Mouse (Mus musculus): ENCODE measurements around the gene Lrrc29. TPM values are rescaled to one million over a fixed set of nuclear protein-coding genes. Genes with fewer than 3 reads are reported as not detected.

Lrrc29 gene
- 0.20 TPM for polyA plus RNA-seq (2017; shearing (Covaris generic))

DNA sequence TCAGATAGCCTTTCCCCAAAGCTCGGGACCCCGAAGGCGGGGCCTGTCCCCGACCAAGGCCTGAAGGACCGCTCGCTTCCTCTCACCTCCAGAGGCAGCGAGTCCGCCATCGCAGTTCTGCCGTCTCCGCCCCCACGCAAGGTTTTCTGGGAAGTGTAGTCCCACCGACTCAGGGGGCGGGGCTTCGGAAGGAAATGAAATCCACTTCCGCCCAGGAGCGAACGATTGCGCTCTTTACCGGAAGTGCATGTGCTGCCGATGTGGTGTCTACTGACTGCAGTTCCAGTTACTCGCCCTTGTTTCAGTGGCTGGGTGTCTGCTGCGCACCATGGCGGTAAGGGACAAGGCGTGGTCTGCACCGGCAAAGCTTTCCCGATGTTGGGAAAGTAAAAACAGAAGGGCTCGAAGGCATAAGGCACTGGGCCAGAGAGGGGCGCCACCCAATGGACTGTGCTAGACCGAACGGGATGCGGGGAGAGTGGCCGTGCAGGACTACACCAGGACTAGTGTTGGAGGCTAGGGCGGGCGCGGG is at the start of gene Lrrc29, which contains the start of gene Tmem208:
TSS of gene Lrrc29 (minus strand) at position 138 of the 532 bp plus-strand sequence.
TSS of gene Tmem208 (plus strand) at position 214 of the 532 bp plus-strand sequence.

DNA sequence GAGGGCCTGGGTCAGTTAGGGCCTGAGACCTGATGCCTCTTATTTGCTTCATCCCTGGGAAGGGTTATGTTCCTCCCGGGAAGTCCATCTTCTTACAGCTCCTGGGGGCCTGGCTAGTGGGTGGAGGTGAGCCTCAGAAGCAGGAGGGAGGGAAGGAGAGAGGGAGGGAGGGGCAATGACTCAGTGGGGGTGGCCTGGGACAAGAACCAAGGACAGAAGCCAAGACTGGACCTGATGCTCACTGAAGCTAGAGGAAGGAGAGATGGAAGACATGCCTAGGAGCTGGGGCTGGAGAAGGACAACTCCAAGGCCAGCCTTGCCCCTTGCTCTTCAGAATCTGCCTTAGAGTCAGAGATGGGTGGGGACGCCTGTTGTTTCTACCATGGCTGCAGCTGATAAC is 47.0 kb upstream of the Lrrc29 start, which contains the start of gene Plekhg4:
TSS of gene Plekhg4 (plus strand) at position 243 of the 400 bp plus-strand sequence.

DNA sequence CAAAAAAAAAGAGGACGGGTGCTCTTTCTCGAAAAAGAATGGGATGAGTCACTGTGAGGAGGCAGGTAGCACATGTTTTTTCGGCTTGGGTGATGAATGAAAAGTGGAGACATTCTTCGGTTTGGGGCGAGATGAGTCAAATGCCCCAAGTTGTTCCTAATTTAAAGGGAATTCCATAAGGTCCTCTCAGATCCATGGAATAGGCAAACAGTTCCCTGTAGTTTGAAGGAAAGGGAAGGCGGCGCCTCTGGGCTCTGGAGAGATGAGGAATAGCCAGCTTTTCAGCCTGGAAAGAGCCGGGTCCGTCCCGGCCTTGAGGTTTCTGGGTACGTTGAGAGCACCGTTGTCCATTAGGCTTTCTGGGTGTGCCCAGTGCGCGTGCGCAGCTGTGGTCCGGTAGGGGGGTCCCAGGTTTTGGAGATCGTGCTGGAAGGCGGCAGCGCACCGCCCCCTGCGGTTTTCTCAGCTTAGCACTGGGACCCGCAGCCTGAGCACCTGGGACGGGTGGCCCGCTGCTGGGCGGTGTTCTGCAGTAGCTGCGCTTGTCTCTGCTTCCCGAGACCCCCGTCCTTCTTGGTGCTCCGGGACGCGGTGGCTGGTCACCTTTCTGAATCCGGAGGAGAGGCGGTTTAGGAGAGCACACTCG is 22.5 kb upstream of the Lrrc29 start, which contains the start of gene Slc9a5:
TSS of gene Slc9a5 (plus strand) at position 394 of the 646 bp plus-strand sequence.

DNA sequence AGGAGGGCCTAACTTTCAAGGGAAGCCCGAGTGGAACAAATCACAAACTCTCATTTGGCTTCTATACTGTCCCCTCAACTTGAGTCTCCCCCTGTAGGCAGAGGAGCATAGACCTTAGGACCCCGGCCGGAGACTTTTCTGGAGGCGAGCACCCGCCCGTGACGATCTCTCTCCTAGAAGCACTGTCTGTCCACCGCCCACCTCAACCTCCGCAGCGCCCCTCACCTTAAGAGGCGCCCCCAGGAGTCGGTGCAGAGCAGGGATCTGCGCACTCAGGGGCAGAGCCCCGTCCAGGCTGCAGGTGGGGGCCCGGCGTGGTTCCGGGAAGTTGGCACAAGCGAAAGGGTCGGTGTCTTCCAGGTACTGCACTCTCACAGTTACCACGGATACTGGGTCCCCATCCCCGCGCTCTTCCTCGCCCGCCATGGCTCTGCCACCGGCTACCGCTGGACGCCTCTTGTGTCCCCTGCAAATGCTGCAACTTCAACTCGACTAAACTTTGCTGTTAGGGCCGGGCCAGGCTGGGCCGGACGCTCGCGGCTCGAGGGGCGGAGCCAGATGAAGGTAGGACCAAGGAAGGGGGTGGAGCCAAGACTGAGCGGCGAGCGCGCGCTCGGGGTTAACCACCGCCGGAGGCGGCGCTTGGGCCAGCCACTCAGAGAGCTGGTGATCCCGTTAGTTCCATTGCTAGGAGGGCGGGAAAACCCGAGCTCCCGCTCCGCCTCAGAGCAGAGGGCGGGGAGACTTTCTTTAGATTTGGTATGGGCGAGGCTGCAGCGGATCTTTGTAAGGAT is 21.5 kb upstream of the Lrrc29 start, which contains the start of gene Fhod1:
TSS of gene Fhod1 (minus strand) at position 526 of the 794 bp plus-strand sequence.

DNA sequence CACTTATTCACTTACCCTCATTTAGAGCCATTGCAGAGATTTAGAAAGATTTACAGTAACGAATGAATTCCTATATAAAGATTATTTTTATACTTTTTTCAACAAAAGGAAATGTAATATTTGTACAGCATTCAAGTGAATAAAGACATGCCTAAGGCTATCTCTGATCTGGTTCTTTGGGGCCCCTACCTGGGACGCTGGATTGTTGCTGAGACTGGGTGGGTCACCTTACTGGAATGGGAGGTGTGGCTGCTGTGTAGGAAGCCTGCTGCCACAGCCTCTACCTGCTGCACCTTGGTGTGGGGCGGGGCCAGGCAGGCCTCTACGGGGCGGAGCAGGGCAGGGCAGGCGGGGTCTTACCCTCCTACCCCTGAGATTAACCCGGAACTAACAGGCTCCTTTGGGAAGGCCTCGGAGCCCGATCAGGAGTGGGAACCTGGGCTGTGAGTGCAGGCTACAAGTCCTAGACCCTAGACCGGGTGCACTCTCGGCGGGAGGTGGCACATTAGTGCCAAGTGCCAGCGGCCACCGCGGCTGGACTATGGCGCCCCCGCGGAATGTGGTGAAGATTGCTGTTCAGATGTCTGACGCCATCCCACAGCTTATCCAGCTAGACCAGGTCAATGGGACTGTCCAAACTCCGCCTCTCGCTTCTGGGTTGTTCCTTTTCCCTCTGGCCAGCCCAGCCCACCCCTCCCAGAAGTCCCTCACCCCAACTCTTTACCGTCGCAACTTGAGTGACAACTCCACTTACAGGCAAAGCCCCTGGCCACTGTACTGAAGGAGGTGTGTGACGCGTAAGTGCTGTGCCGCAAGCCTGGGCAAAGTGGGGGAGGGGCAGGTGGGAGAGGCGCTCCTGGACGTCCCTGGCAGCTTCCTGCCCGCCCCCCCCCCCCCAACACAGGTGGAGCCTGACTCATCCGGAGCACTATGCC is 20.6 kb downstream of the Lrrc29 start, which contains the start of gene Elmo3:
TSS of gene Elmo3 (plus strand) at position 391 of the 935 bp plus-strand sequence.

DNA sequence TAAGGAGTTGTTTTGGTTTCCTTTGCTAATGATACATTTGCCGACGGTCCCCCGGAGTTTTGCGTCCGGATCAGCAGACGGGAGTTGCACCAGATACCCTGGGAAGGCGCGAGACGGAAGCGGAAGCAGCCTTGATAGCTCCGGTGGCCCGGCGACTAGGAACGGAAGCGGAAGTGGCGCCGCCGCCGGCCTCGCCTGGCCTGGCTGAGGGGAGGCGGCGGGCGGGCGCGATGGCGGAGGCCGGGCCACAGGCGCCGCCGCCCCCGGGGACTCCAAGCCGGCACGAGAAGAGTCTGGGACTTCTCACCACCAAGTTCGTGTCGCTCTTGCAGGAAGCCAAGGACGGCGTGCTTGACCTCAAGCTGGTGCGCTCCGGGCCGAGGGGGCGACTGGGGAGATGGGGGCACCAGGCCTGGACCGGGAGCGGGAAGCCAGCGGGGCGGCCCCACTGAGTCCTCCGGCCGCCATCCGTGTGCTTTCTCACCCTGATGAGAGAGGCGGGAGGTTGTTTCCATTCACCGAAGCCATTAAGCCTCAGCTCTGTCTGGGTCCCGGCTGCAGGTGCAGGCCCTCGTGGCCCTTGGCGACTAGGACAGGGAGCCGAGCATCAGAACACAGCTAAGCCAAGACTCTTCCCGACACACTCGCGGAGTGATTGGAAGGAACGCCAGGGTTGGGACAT is 28.4 kb downstream of the Lrrc29 start, which contains the start of gene E2f4:
TSS of gene E2f4 (plus strand) at position 153 of the 682 bp plus-strand sequence.

DNA sequence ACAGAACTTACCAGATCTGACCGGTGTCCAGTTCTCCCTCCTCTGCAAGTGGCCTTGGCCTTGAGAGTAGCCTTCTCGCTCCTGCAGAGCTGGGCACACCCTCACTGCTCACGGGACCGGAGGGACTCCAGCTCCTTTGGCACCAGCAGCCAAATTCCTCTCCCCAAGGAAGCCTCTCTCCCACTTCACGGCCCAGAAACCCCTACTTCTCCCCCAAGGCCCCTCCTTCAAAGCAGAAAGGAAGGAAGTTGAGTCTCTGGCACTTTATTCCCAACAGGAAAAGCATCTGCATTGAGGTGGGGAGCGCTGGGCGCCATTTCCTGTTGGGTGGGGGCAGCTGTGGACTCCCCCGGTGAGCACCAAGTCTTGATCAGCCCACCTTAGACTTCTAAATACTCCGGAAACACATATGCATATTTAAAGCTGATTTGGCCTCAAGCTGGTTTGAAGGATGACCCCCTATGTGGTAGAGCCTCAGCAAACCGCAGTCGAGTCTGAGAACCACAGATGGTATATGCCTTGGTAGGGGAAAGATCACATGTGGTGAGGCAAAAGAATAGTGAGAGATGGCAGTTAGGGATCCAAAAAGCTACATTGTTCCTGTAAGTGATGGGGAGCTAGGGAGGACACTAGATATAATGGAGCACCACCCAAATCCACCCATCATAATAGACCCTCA is 30.0 kb downstream of the Lrrc29 start, which contains the start of gene Exoc3l:
TSS of gene Exoc3l (minus strand) at position 207 of the 679 bp plus-strand sequence.

DNA sequence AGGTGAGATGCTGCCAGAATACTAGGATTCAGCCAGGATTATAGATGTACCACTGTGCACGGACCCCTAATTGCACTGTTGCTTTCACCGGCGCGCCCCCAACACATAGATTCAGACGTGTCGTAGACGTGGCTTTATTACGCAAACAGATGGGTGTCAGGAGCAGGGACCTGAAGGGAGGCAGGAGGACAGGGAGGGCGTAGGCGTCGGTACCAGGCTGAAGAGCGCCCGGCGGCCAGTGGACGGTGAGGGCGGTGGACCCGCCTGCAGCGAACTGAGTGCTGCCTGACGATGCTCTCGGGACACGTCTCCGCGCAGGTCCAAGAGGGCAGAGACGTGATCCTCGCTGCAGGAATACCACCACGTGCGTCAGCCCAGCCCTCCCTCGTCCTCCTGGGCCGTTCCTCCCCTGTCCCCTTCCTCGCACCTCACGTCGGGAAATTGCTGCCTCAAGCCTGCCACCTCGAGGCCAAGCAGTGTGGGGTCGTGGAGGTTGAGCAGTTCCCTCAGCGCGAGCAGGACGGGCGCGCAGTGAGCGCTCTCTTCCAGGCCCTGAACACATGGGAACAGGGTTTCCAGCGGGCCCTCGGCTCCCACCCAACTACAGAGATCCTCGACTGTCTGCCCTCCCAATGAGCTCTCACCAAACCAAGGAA is 36.1 kb downstream of the Lrrc29 start, which contains the start of gene 4931428F04Rik:
TSS of gene 4931428F04Rik (minus strand) at position 60 of the 656 bp plus-strand sequence.

DNA sequence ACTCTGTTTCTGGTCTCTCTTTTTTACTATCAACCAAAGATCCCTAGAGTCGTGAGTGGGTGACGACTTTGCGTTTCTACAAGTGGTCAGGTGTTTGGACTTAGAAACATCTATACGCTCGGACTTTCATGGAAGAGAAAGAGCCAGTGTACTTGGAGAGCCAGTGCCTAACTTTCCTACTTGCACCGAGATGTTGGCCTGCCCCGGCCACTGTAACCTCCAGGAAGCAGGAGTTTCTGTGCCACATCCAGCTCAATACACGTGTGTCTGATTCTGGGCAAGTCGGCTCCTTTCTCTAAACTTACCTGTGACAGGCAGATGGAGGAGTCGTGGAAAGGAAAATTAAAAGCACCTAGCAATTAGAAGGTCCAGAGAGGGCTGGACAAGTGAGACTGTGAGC is 50.2 kb downstream of the Lrrc29 start, which contains the start of gene Nol3:
TSS of gene Nol3 (plus strand) at position 301 of the 400 bp plus-strand sequence.

DNA sequence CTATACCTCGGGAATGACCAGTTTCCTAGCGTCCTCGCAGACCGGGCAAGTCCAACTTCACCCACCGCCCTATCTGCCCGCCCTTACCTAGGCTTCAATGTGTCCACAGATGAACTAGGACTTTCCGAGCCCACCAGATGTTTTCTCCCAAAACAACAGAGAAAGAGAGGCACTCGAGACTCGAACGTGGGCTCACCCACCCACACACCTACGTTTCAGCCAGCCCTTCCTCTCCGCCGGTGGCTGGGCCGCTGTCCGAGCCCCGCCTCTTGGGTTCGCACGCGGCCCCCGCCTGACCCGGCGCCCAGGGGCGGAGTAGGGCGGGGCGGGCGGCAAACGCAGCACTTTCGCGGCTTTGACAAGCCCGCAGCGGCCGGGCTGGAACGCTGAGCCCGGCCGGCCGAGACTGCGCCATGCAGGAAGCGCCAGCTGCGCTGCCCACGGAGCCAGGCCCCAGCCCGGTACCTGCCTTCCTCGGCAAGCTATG is 56.6 kb downstream of the Lrrc29 start, which contains the start of gene Hsf4:
TSS of gene Hsf4 (plus strand) at position 341 of the 487 bp plus-strand sequence.

DNA sequence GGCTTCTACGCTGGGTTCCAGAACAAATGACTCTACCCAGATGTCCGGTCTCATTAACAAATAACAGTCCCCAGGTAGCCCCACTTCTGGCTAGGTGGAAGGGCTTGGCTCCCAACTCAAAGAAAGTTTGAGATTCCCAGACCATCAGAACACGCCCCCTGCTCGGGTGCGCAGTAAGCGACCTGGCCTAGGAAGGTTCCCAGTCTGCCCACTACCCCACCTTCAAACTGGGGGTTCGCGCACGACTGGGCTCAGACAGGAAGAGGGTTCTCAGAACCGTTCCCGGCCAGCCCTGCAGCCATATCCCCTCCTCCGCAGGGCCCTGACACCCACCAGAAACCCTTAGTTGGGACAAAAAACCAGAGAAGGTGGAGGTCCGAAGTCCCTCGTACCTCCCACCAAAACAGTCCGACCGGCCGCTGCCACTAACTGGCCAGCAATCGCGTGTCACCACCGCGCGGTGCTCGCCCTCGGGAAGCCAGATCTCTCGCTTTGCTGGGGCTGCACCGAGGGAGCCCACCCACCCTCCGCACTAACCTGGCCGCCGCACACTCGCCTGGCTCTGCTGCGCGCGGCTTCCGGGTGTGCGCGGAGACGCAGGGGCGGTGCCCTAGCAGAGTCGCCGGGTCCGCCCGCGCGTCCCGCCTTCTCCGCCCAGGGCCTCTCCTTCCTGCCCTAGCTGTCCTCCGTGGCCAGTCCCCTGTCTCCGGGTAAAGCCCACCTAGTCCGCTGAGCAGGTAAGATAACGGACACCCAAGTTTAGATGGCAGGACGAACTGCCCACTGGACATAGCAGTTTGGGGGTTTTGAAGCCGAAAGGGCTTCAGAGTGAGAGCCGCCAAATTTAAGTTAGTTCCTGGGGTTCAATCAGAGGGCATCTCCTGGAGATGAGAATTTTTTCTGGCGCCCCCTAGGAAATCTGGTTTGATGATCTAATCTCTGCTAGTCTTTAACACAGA is 61.8 kb downstream of the Lrrc29 start, which contains the start of the genes Tradd and Fbxl8:
TSS of gene Tradd (minus strand) at position 586 of the 959 bp plus-strand sequence.
TSS of gene Fbxl8 (plus strand) at position 625 of the 959 bp plus-strand sequence.

Other genes with a start within 250 kb of the Lrrc29 start
- gene Ces3b, start 242.5 kb downstream of the Lrrc29 start, polyA plus RNA-seq (2017; shearing (Covaris generic)), result not detected
- 0.30 TPM for gene Ces4a, start 194.5 kb downstream of the Lrrc29 start, polyA plus RNA-seq (2017; shearing (Covaris generic))
- 87.2 TPM for gene Cbfb, start 155.6 kb downstream of the Lrrc29 start, polyA plus RNA-seq (2017; shearing (Covaris generic))
- 19.5 TPM for gene D230025D16Rik, start 101.1 kb downstream of the Lrrc29 start, polyA plus RNA-seq (2017; shearing (Covaris generic))
- 0.48 TPM for gene B3gnt9, start 71.1 kb downstream of the Lrrc29 start, polyA plus RNA-seq (2017; shearing (Covaris generic))
- gene Tradd, start 61.7 kb downstream of the Lrrc29 start, polyA plus RNA-seq (2017; shearing (Covaris generic)), result 41.6 TPM
- 12.7 TPM for gene Fbxl8, start 61.6 kb downstream of the Lrrc29 start, polyA plus RNA-seq (2017; shearing (Covaris generic))
- gene Hsf4, start 56.5 kb downstream of the Lrrc29 start, polyA plus RNA-seq (2017; shearing (Covaris generic)), result 0.60 TPM
- gene Nol3, start 50.1 kb downstream of the Lrrc29 start, polyA plus RNA-seq (2017; shearing (Covaris generic)), result not detected
- gene 4931428F04Rik, start 36.4 kb downstream of the Lrrc29 start, polyA plus RNA-seq (2017; shearing (Covaris generic)), result 2.6 TPM
- gene Exoc3l, start 30.2 kb downstream of the Lrrc29 start, polyA plus RNA-seq (2017; shearing (Covaris generic)), result 3.5 TPM
- 138 TPM for gene E2f4, start 28.6 kb downstream of the Lrrc29 start, polyA plus RNA-seq (2017; shearing (Covaris generic))
- 5.7 TPM for gene Elmo3, start 20.7 kb downstream of the Lrrc29 start, polyA plus RNA-seq (2017; shearing (Covaris generic))
- 51.8 TPM for gene Tmem208, start 76 bp upstream of the Lrrc29 start, polyA plus RNA-seq (2017; shearing (Covaris generic))
- gene Fhod1, start 21.7 kb upstream of the Lrrc29 start, polyA plus RNA-seq (2017; shearing (Covaris generic)), result 0.50 TPM
- gene Slc9a5, start 22.6 kb upstream of the Lrrc29 start, polyA plus RNA-seq (2017; shearing (Covaris generic)), result 0.10 TPM
- gene Plekhg4, start 47.0 kb upstream of the Lrrc29 start, polyA plus RNA-seq (2017; shearing (Covaris generic)), result 0.89 TPM
- gene Kctd19, start 87.2 kb upstream of the Lrrc29 start, polyA plus RNA-seq (2017; shearing (Covaris generic)), result 0.29 TPM
- gene Lrrc36, start 87.3 kb upstream of the Lrrc29 start, polyA plus RNA-seq (2017; shearing (Covaris generic)), result not detected
- 0.99 TPM for gene Tppp3, start 145.2 kb upstream of the Lrrc29 start, polyA plus RNA-seq (2017; shearing (Covaris generic))
- gene Zdhhc1, start 170.6 kb upstream of the Lrrc29 start, polyA plus RNA-seq (2017; shearing (Covaris generic)), result 5.9 TPM
- 0.96 TPM for gene Hsd11b2, start 192.5 kb upstream of the Lrrc29 start, polyA plus RNA-seq (2017; shearing (Covaris generic))
- 62.3 TPM for gene Atp6v0d1, start 239.8 kb upstream of the Lrrc29 start, polyA plus RNA-seq (2017; shearing (Covaris generic))